Mouse (Mus musculus): ENCODE data around the gene Plekhm2.
A peak's percentile ranks its signal among the peaks of the same experiment; 100 is the strongest.

Gene Plekhm2

DNA sequence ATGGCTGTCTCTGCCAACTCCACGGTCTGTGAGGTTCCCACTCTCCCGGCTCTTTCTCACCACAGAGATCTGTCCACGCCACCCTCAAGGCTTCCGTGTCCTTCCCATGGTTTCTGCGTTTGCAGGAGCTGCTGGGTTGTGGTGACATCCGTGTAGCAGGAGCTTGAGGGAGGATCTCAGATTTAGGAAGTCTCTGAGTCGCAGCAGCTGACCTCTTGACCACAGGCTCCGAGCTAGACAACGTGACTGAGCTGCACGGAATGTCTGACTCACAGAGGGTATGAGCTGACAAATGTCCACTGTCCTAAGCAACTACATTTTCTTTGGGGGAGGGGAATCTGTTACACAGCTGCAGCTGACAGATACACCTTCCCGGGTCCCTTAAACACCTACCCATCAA lies 58.8 kb downstream of the Plekhm2 start, which contains the start of gene Fblim1:
TSS of gene Fblim1 (minus strand) at position 236 of the 400 bp plus-strand sequence.
- DNase-seq (ENCODE audit: low read depth, low spot score), result no peak

- no peak for DNase-seq (ENCODE audit: low read depth, low spot score)
Observed at GRCm38 (mm10) chr4:141605421-141605820, 59.3 kb downstream of the Plekhm2 start.

DNA sequence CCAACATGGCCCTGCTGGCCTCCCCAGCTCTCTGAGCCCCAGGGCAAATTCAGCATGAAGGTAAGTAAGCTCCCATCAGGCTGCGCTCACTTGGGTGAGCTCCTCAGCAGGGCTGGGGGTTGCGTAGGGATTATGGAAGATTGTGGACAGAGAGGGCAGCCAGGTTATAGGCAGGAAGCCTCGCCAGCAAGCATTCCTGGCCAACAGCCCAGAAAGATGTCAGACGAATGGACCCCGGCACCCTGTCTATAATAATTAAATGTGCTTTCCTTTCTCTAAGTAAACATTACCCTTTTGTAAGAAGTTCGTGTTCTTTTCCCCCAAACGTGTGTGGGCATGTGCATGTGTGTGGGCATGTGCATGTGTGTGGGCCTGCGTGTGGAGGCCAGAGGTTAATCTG lies 60.2 kb downstream of the Plekhm2 start:
- DNase-seq (ENCODE audit: low read depth, low spot score), result no peak

DNA sequence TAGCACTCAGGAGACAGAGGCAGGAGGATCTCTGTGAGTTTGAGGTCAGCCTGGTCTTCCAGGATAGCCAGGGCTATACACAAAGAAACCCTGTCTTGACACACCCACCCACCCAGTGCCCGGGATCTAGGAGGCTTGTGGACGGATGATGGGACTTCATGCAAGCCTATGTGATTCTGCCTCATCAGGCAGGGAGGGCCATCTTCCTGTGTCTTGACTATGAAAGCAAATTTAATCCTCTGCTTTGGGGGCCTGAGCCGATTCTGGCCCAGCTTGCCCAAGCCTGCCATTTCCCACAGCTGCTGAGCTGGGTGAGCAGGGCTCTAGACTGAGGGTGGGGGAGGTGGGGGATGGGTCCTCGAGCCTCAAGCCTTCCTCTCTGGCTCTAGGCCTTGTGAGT lies 60.8 kb downstream of the Plekhm2 start:
- DNase-seq (ENCODE audit: low read depth, low spot score), result no peak

- no peak for DNase-seq (ENCODE audit: low read depth, low spot score)
Observed at GRCm38 (mm10) chr4:141602523-141603223, 62.0 kb downstream of the Plekhm2 start.

GRCm38 (mm10) chr4:141601148-141601862 lies 63.4 kb downstream of the Plekhm2 start:
- DNase-seq (ENCODE audit: low read depth, low spot score), result no peak

GRCm38 (mm10) chr4:141600364-141600763 lies 64.3 kb downstream of the Plekhm2 start:
- no peak for DNase-seq (ENCODE audit: low read depth, low spot score)

GRCm38 (mm10) chr4:141599251-141600141 lies 65.2 kb downstream of the Plekhm2 start:
- peak; percentile 56 for DNase-seq (ENCODE audit: low read depth, low spot score)

DNA sequence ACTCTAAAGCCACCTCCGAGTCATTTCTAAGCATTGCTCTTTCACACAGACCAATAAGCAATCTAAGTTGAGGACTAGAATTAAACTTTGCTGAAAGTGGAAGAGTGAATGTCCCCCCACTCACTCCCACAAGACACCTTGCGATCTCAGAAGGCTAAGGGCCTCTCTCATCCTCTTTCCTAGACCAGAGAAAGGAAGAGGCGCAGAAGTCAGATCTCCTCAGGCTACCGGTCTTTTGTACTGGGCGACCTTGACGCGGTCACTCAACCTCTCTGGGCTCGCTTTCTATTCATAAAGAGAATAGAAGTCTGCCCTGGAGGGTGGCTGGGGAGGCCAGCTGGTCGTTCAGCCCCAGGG lies 65.8 kb downstream of the Plekhm2 start:
- DNase-seq (ENCODE audit: low read depth, low spot score), result peak; percentile 26

DNA sequence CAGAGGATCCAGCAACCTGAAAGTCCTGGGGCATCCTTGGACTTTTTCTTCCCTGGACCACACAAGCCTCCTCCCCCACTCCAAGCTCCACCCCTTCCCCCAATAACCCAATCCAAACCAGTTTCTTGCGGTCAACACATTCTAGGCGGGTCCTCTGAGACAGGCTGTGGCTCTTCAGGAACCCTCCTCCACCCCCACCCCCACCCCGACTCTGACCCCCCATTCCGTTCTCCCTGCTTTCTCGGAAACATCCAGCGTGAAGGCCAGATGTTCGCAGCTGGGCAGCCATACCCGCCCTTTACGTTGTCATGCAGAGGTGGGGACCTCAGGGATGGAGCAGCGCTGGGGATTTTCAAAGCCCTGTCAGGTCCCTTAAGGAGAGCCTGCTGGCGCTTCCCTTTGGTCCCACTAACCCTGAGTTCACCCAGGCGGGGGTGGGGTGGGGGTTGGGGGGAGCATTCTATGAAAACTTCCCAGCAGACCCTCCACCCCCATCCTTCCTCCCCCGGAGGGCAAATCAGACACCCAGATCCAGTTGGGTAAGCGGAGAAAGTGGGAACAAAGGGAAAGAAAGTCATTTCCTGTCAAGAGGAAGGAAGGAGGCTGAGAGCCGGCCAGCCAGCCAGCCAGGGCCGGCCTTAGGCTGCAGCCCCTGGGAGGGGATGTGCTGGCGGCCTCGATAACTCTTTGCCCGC lies 66.4 kb downstream of the Plekhm2 start:
- DNase-seq (ENCODE audit: low read depth, low spot score), result peak; percentile 60

- no peak for DNase-seq (ENCODE audit: low read depth, low spot score)
Observed at GRCm38 (mm10) chr4:141596700-141597328, 67.9 kb downstream of the Plekhm2 start.

DNA sequence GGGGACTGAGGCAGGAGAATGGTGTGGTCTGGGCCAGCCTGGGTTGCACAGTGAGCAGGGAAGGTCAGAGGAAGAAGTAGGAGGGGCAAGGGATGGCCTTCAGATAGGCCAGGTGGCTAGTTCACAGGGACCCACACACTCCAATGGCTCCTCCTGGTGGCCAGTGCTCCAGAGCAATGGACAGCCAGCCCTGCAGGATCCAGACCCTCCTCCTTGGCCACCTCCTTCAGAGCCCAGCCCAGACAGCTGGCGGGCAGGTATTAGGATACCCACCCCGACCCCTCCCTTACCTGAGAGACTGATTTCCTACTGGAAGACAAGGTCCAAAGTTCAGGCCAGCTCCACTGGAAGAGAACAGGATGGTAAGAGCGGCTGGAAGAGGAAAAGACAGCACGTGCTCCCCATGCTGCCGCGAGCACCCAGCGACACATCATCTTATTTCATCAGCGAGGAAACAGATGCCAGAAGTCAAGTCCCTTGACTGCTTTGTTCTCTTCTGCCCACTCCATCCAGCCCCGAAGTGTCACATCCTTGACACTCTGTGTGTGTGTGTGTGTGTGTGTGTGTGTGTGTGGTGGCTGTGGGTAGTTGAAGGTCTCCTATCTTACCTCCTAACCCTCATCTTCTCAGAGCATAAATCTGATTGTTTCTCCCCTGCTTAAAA lies 69.0 kb downstream of the Plekhm2 start:
- DNase-seq (ENCODE audit: low read depth, low spot score), result no peak

- DNase-seq (ENCODE audit: low read depth, low spot score), result no peak
Observed at GRCm38 (mm10) chr4:141595138-141595537, 69.6 kb downstream of the Plekhm2 start.

GRCm38 (mm10) chr4:141591547-141591946 lies 73.2 kb downstream of the Plekhm2 start:
- DNase-seq (ENCODE audit: low read depth, low spot score), result peak; percentile 46

GRCm38 (mm10) chr4:141583919-141584318 lies 80.8 kb downstream of the Plekhm2 start:
- DNase-seq (ENCODE audit: low read depth, low spot score), result no peak

DNA sequence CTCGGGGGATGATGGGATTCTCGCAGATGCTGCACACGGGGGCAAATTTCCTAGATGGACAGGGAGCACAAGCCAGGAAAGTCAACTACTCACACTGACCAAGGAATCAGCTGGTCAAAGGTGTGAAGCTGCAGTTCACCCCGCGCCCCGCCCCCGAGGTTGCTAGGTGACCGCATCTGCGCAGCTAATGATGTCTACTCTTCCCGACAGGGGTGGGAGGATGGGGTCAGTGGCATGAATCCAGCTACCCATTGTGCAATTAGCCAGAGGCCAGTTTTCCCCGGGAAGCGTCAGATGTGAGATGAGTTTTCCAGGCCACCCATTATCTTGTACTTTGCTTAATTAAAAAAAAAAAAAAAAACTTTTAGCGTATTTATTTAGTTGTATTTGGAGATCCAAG lies 83.6 kb downstream of the Plekhm2 start:
- no peak for DNase-seq (ENCODE audit: low read depth, low spot score)

DNA sequence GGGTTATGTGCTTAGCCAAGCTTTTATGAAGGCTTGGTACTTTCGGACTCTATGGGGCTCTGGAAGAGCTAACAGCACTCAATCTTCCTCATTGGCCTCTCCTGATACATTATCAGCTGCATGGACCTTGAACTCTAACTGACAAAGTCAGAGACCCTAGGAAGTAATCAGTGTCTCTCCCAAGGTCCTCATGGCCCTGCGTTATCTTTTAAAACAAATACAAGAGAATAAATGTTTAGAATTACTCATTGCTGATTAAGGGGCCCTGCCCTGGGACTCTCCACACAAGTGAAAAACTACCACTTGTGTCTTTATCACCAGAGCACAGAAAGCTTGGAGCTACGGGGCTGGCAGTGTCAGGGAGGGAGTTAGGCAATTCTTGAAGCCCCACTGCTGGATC lies 85.9 kb downstream of the Plekhm2 start:
- DNase-seq (ENCODE audit: low read depth, low spot score), result no peak

GRCm38 (mm10) chr4:141576877-141577276 lies 87.8 kb downstream of the Plekhm2 start:
- no peak for DNase-seq (ENCODE audit: low read depth, low spot score)

DNA sequence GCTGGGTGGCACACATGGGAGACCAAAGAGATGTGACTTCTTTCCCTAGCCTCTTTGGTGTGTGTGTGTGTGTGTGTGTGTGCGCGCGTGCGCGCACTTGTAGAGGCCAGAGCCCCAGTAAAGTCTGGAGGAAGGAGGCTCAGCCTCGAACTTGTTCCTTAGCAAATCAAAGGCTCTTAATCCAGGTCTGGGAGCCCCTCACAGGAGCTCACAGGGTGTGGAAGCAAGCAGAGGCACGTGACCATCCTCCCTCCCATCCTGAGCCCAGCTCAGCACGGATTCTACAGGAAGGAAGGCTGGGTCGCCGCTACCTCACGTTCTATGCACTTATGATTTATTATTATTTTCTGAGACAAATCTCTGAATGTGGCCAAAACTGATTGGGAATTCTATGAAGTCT lies 88.3 kb downstream of the Plekhm2 start:
- DNase-seq (ENCODE audit: low read depth, low spot score), result no peak

Data from forelimb bud, embryonic 11.5 days (tissue).